22 mouse cellular contexts compared by ENCODE assay signal in genomic region chr10:99700052-99700777, GRCm38 (mm10). TPM values are rescaled to one million over a fixed set of nuclear protein-coding genes. Genes with fewer than 3 reads are reported as not detected.
A peak's percentile ranks its signal among the peaks of the same experiment; 100 is the strongest.
DNase-seq lines count a peak whose midpoint lies in the region; ATAC-seq and TF ChIP-seq lines count a peak whose summit lies in the region.
"Had no signal": no experiment of that assay in that cellular context is flagged by ENCODE, and none has a peak within 500 bp of the region (broad histone marks: within the 10 kb centered on the region; RNA-seq: fewer than 3 reads in every experiment).

No protein-coding gene starts in this region.

- no peaks in the 10 kb centered on the region for H3K9me3 ChIP-seq in hindbrain, embryonic 11.5 days (ENCODE audit: control insufficient read depth, low read length)
- no peaks in the 10 kb centered on the region for H3K9me3 ChIP-seq in hindbrain, embryonic 12.5 days (replicated peaks)
- H3K9me3 ChIP-seq in intestine, embryonic 15.5 days: no peaks in the 10 kb centered on the region
- no peaks in the 10 kb centered on the region for H3K9me3 ChIP-seq in stomach, postnatal 0 days (ENCODE audit: control insufficient read depth, low read length)
- H3K9me3 ChIP-seq: limb, embryonic 15.5 days; lung, embryonic 15.5 days; neural tube, embryonic 15.5 days had no signal

- H3K9ac ChIP-seq in hindbrain, embryonic 11.5 days (ENCODE audit: low read depth, low read length): no peak overlapping the region
- no peak overlapping the region for H3K9ac ChIP-seq in hindbrain, embryonic 12.5 days
- H3K9ac ChIP-seq in intestine, embryonic 15.5 days: no peak overlapping the region
- no peak overlapping the region for H3K9ac ChIP-seq in stomach, postnatal 0 days (ENCODE audit: low read length)
- H3K9ac ChIP-seq: limb, embryonic 15.5 days; liver, embryonic 14.5 days; lung, embryonic 15.5 days; neural tube, embryonic 15.5 days had no signal

- H3K27me3 ChIP-seq in hindbrain, embryonic 11.5 days (ENCODE audit: control insufficient read depth, insufficient read depth, low read length): no peaks in the 10 kb centered on the region
- H3K27me3 ChIP-seq in hindbrain, embryonic 12.5 days: no peaks in the 10 kb centered on the region
- H3K27me3 ChIP-seq in intestine, embryonic 15.5 days (replicated peaks): no peaks in the 10 kb centered on the region
- no peaks in the 10 kb centered on the region for H3K27me3 ChIP-seq in stomach, postnatal 0 days (ENCODE audit: control insufficient read depth, insufficient read depth, low read length)
- H3K27me3 ChIP-seq: limb, embryonic 15.5 days; lung, embryonic 15.5 days; neural tube, embryonic 15.5 days had no signal

- no peak overlapping the region for H3K27ac ChIP-seq in hindbrain, embryonic 11.5 days (ENCODE audit: low read depth, low read length)
- no peak overlapping the region for H3K27ac ChIP-seq in hindbrain, embryonic 12.5 days
- H3K27ac ChIP-seq in intestine, embryonic 15.5 days: no peak overlapping the region
- no peak overlapping the region for H3K27ac ChIP-seq in stomach, postnatal 0 days (replicated peaks)
- H3K27ac ChIP-seq: limb, embryonic 15.5 days; liver, embryonic 14.5 days; lung, embryonic 15.5 days; neural tube, embryonic 15.5 days had no signal

- TF ChIP-seq CTCF in stomach, postnatal 0 days (IDR thresholded peaks at IDR 0.05; ENCODE audit: low read depth): 0 out of 2 replicates have a peak, but pooled peaks have one; percentile 14

- no peaks in the 10 kb centered on the region for H3K4me1 ChIP-seq in hindbrain, embryonic 11.5 days (replicated peaks; ENCODE audit: control insufficient read depth, insufficient read depth, low read length)
- no peaks in the 10 kb centered on the region for H3K4me1 ChIP-seq in hindbrain, embryonic 12.5 days
- no peaks in the 10 kb centered on the region for H3K4me1 ChIP-seq in intestine, embryonic 15.5 days (replicated peaks)
- H3K4me1 ChIP-seq in stomach, postnatal 0 days (replicated peaks; ENCODE audit: control insufficient read depth, insufficient read depth): no peaks in the 10 kb centered on the region
- H3K4me1 ChIP-seq: limb, embryonic 15.5 days; lung, embryonic 15.5 days; neural tube, embryonic 15.5 days had no signal

- 64% methylated on average over 2 of the region's 2 CpGs for WGBS in hindbrain, embryonic 11.5 days
- WGBS in hindbrain, embryonic 12.5 days: 52% methylated on average over 2 of the region's 2 CpGs
- WGBS in intestine, embryonic 15.5 days: 21% methylated on average over 2 of the region's 2 CpGs
- 19% methylated on average over 2 of the region's 2 CpGs for WGBS in stomach, postnatal 0 days

- no peak for DNase-seq in hindbrain, embryonic 11.5 days (ENCODE audit: low spot score)
- peak; percentile 33 for DNase-seq in kidney, postnatal 10 days
- no peak for DNase-seq in kidney, postnatal 36 days
- no peak for DNase-seq in stomach, postnatal 0 days (ENCODE audit: low spot score)
- DNase-seq in right cerebral cortex, postnatal 36 days (ENCODE audit: low spot score in 2 of 2): no peak
- DNase-seq: cerebellum, adult 9-10 months; gastrocnemius, postnatal 10 days; heart, adult 11 months; left cerebral cortex, postnatal 4 days; thymus, postnatal 4 days had no signal

- H3K4me2 ChIP-seq in hindbrain, embryonic 11.5 days (replicated peaks; ENCODE audit: low read depth, low read length): no peak overlapping the region
- H3K4me2 ChIP-seq in hindbrain, embryonic 12.5 days (replicated peaks): no peak overlapping the region
- H3K4me2 ChIP-seq in intestine, embryonic 15.5 days (replicated peaks): no peak overlapping the region
- H3K4me2 ChIP-seq in stomach, postnatal 0 days (replicated peaks; ENCODE audit: low read depth): no peak overlapping the region
- H3K4me2 ChIP-seq: heart, embryonic 11.5 days; limb, embryonic 15.5 days; lung, embryonic 15.5 days; midbrain, embryonic 11.5 days; neural tube, embryonic 15.5 days had no signal

- H3K36me3 ChIP-seq in hindbrain, embryonic 11.5 days (ENCODE audit: control insufficient read depth, insufficient read depth, low read length): no peaks in the 10 kb centered on the region
- no peaks in the 10 kb centered on the region for H3K36me3 ChIP-seq in hindbrain, embryonic 12.5 days
- no peaks in the 10 kb centered on the region for H3K36me3 ChIP-seq in intestine, embryonic 15.5 days
- H3K36me3 ChIP-seq in stomach, postnatal 0 days (ENCODE audit: control insufficient read depth, insufficient read depth, low read length): no peaks in the 10 kb centered on the region
- H3K36me3 ChIP-seq: limb, embryonic 15.5 days; lung, embryonic 15.5 days; neural tube, embryonic 15.5 days had no signal

- TF ChIP-seq EP300 in stomach, postnatal 0 days (optimal IDR thresholded peaks at IDR 0.05): no peak

- ATAC-seq in hindbrain, embryonic 11.5 days (ENCODE audit: low FRiP score): 0 out of 2 replicates have a peak, but pooled peaks have one; percentile 36
- ATAC-seq in hindbrain, embryonic 12.5 days (ENCODE audit: low FRiP score): no peak
- ATAC-seq in intestine, embryonic 15.5 days: peak; percentile 51; the same call in 1 of the 2 replicates
- ATAC-seq in stomach, postnatal 0 days (ENCODE audit: low FRiP score, low TSS enrichment): no peak
- ATAC-seq: forebrain, embryonic 14.5 days had no signal

- no peak overlapping the region for H3K4me3 ChIP-seq in hindbrain, embryonic 11.5 days (ENCODE audit: low read depth, low read length)
- H3K4me3 ChIP-seq in hindbrain, embryonic 12.5 days: no peak overlapping the region
- H3K4me3 ChIP-seq in intestine, embryonic 15.5 days (replicated peaks): no peak overlapping the region
- H3K4me3 ChIP-seq in stomach, postnatal 0 days (ENCODE audit: low read depth, low read length): no peak overlapping the region
- H3K4me3 ChIP-seq: limb, embryonic 15.5 days; lung, embryonic 15.5 days; neural tube, embryonic 15.5 days had no signal

RNA-seq across cellular contexts. Expression of gene Csl, which starts 59.2 kb away (rescaled TPM):
- polyA plus RNA-seq in hindbrain, embryonic 11.5 days (2014; fragmentation: Nextera tagmentation; extraction: Ambion mirVana): 0.14 TPM in 1 of 2 replicates, not detected in the other
- 0.12 TPM in 1 of 2 replicates, not detected in the other for polyA plus RNA-seq in hindbrain, embryonic 12.5 days (2016; fragmentation: Nextera tagmentation; extraction: Ambion mirVana)
- 0.14 and 0.24 TPM in 2 replicates for polyA plus RNA-seq in intestine, embryonic 15.5 days (2015; fragmentation: Nextera tagmentation; extraction: Ambion mirVana)
- 0.08 and 0.10 TPM in 2 replicates for polyA plus RNA-seq in stomach, postnatal 0 days (2015; fragmentation: Nextera tagmentation; extraction: Ambion mirVana)
- polyA plus RNA-seq: embryonic facial prominence, embryonic 14.5 days; lung, embryonic 15.5 days; midbrain, embryonic 11.5 days; midbrain, postnatal 0 days; small intestine, adult 2 months had no signal

Comparison
In these comparisons a context has a peak if more than half of its experiments do, and no peak if none do; other contexts are left out.
1. ATAC-seq: peak in hindbrain, embryonic 11.5 days (single experiment) and intestine, embryonic 15.5 days (single experiment); none in hindbrain, embryonic 12.5 days (single experiment) and stomach, postnatal 0 days (single experiment).